Mouse (Mus musculus) myocyte (in vitro differentiated cells): ENCODE data around the gene Kif22. TPM values are rescaled to one million over a fixed set of nuclear protein-coding genes. Genes with fewer than 3 reads are reported as not detected.

ENCODE experiments used
- H3K27me3 ChIP-seq: one replicate; pipeline ENCODE4 v1.6.1; 2011; ENCODE audit not compliant: control insufficient read depth, insufficient read depth, insufficient read length
- H3K36me3 ChIP-seq: one replicate; pipeline ENCODE4 v1.6.1; 2011; ENCODE audit not compliant: control insufficient read depth, insufficient read depth
- H3K4me2 ChIP-seq: one replicate; pipeline ENCODE4 v1.6.1; 2011; ENCODE audit warnings: low read depth, control low read depth
- H3K4me3 ChIP-seq: one replicate; pipeline ENCODE4 v1.5.1; 2011; ENCODE audit warnings: mild to moderate bottlenecking, control low read depth, moderate library complexity
- H3K79me2 ChIP-seq: one replicate; pipeline ENCODE4 v1.6.1; 2011; ENCODE audit not compliant: control insufficient read depth, insufficient read depth
- H3ac ChIP-seq: one replicate; pipeline ENCODE4 v1.6.1; 2011; ENCODE audit not compliant: control insufficient read depth, insufficient read length
- CEBPB ChIP-seq: IDR thresholded peaks from 2 replicates; pipeline ENCODE4 v1.6.1; 2011; ENCODE audit warnings: mild to moderate bottlenecking, moderate library complexity; ENCODE audit not compliant: poor library complexity, insufficient read depth, severe bottlenecking
- E2F4 ChIP-seq: IDR thresholded peaks from one replicate; pipeline ENCODE4 v1.6.1; 2011; ENCODE audit warnings: mild to moderate bottlenecking, control low read depth, moderate library complexity; ENCODE audit not compliant: insufficient read depth
- MAX ChIP-seq: IDR thresholded peaks from one replicate; pipeline ENCODE4 v1.6.1; 2011; ENCODE audit warnings: low read depth, mild to moderate bottlenecking, control low read depth
- MYOD1 ChIP-seq, 3 experiments: IDR thresholded peaks; one replicate each; pipeline ENCODE4 v1.6.1; 2011; ENCODE audit warnings: control low read depth in 2 of 3, low read depth in 2 of 3, mild to moderate bottlenecking in 2 of 3, moderate library complexity in 1 of 3; ENCODE audit not compliant: insufficient read length in 2 of 3, control insufficient read depth in 1 of 3
- MYOG ChIP-seq, 3 experiments: IDR thresholded peaks; one replicate each; pipeline ENCODE4 v1.6.1; 2011; ENCODE audit warnings: control low read depth in 2 of 3, low read depth in 2 of 3, mild to moderate bottlenecking in 2 of 3; ENCODE audit not compliant: insufficient read length in 2 of 3, control insufficient read depth in 1 of 3, insufficient read depth in 1 of 3
- POLR2A ChIP-seq: IDR thresholded peaks from one replicate; pipeline ENCODE4 v1.6.1; 2011; ENCODE audit warnings: low read depth, mild to moderate bottlenecking, control low read depth, moderate library complexity; ENCODE audit not compliant: insufficient read length
- POLR2AphosphoS2 ChIP-seq: IDR thresholded peaks from one replicate; pipeline ENCODE4 v1.6.1; 2011; ENCODE audit warnings: low read depth, control low read depth; ENCODE audit not compliant: insufficient read length
- REST ChIP-seq: IDR thresholded peaks from one replicate; pipeline ENCODE4 v1.6.1; 2011; ENCODE audit warnings: mild to moderate bottlenecking, control low read depth, moderate library complexity; ENCODE audit not compliant: insufficient read depth, insufficient read length
- SRF ChIP-seq: IDR thresholded peaks from one replicate; pipeline ENCODE4 v1.6.1; 2011; ENCODE audit warnings: low read depth; ENCODE audit not compliant: control insufficient read depth, insufficient read length
- TCF12 ChIP-seq: IDR thresholded peaks from one replicate; pipeline ENCODE4 v1.6.1; 2011; ENCODE audit warnings: mild to moderate bottlenecking, control low read depth; ENCODE audit not compliant: poor library complexity, insufficient read depth, severe bottlenecking
- TCF3 ChIP-seq: IDR thresholded peaks from one replicate; pipeline ENCODE4 v1.6.1; 2011; ENCODE audit warnings: low read depth, control low read depth; ENCODE audit not compliant: insufficient read length
- USF1 ChIP-seq: IDR thresholded peaks from one replicate; pipeline ENCODE4 v1.6.1; 2011; ENCODE audit warnings: low read depth, mild to moderate bottlenecking, control low read depth, moderate library complexity
- polyA plus RNA-seq: library from polyadenylated mRNA; unstranded; fragments of >200 nt; fragmentation: generic; extraction: Trizol; gene quantifications from one replicate; pipeline ENCODE4 v1.2.1, GENCODE M21; 2012; ENCODE audit warnings: missing spikeins

Gene Kif22
- polyA plus RNA-seq, 1 experiment = 29.9 TPM

DNA sequence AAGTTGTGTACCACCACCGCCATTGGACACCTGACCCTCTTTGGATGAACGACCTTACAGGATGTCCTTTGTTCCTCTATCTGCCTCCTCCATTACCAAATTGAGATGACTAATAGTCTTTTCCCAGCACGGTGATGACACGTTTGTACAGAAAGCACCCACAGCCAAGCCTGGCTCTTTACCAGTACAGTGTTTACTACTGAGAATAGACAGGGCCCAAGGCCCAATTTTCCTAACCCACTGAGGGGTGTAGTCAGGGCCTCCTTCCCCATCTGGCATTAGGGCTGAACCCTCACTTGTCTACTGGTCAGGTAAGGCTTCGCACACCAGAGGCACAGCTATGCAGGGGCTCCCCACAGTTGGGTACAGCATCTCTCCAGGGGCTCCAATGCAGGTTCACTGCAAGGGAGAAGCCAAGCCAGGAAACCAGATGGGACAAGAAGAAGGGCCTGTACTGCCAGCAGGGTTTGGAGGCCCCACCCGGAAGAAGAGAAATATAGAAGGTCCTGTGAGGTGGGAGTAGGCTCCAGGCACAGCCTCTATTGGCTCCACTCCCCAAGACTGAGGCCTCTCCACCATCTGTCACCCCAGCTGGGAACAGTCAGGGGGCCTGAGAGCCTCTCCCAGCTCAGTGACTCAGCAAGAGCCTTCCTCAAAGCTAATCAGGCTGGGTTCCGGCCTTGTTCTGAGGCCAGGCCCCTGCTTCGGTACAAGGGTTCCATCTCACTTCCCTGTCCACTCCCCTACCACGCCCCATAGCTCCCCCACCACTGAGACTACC lies 33.8 kb downstream of the Kif22 start:
- no peaks in the 10 kb centered on the region for H3K27me3 ChIP-seq
- peak overlapping the region; percentile 20 for H3ac ChIP-seq
- no peak overlapping the region for H3K4me3 ChIP-seq
- H3K79me2 ChIP-seq = peaks cover 25% of the 10 kb centered on the region
- TF ChIP-seq TCF3 (no peak), POLR2A (peak; percentile 31), POLR2AphosphoS2 (peak; percentile 23), MYOD1 (IDR thresholded peaks at IDR 0.05; ENCODE audit: control insufficient read depth in 1 of 3, insufficient read length in 2 of 3, low read depth in 2 of 3) (peak; percentile 3 to 78 (median 49)), TCF12 (peak; percentile 41), MYOG (IDR thresholded peaks at IDR 0.05; ENCODE audit: control insufficient read depth in 1 of 3, insufficient read depth in 1 of 3, insufficient read length in 2 of 3, low read depth in 2 of 3) (peak in 2 of 3 experiments; percentile 71 to 83), E2F4 (no peak)
- H3K36me3 ChIP-seq = no peaks in the 10 kb centered on the region
- H3K4me2 ChIP-seq = peak overlapping the region; percentile 69

DNA sequence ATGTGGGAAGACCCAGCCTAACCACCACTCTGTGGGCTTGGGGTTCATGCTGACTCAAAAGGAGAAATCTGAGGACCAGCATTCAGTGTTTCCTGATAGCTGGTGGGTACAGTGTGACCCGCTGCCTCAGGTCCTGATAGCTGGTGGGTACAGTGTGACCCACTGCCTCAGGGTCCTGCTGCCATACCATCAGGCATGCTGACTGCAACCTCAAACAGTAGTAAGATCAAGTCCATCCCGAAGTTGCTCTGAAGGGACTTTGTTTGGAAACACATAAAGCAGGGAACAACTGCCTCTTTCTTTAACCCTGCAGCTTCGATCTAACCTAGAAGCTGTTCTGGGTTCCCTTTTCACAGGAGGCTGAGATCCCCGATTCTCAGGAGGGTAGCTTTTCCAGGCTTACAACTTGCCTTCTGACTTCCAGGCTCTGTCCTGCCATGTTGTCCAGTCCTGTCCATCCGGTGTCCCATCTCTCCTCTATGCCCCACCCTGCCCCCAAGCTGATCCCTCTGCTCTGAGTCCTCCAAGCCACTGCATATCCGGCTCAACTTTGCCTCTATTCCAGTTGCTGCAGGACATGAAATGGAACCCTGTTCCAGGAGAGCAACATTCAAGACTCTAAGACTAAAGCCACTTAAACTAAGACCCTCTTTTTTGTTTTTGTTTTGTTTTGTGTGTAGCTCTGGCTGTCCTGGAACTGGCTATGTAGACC lies 34.8 kb downstream of the Kif22 start:
- Histone ChIP-seq H3ac (no peak overlapping the region), H3K36me3 (no peaks in the 10 kb centered on the region), H3K79me2 (peaks cover 17% of the 10 kb centered on the region), H3K4me2 (no peak overlapping the region), H3K4me3 (no peak overlapping the region), H3K27me3 (no peaks in the 10 kb centered on the region)
- TF ChIP-seq USF1 (no peak), POLR2A (no peak), REST (no peak), E2F4 (no peak)

DNA sequence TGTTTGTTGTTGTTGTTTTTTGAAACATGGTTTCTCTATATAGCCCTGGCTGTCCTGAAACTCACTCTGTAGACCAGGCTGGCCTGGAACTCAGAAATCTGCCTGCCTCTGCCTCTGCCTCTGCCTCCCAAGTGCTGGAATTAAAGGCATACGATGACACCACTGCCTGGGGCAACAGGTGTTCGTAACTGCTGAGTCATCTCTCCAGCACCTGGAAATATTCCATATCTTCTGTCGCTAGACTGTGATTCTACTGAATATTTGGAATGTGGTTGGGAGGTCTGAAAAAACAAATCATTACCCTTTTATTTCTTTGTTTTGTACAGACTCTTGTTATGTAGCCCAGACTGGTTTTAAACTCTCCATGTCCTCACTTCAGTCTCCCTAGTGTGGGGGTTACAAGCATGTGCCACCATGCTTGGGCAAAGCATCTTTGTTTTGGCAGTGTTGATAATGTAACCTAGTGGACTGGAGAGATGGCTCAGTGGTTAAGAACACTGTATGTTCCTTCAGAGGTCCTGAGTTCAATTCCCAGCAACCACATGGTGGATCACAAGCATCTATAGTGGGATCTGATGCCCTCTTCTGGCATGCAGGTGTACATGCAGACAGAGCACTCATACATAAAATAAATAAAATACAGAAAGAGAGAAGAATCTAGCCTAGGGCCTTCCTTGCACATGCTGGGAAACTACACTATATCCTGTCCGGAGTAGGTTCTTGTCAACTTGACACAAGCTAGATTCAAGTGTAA lies 38.0 kb downstream of the Kif22 start:
- no peak overlapping the region for H3ac ChIP-seq
- H3K4me2 ChIP-seq = no peak overlapping the region
- H3K36me3 ChIP-seq = no peaks in the 10 kb centered on the region
- H3K79me2 ChIP-seq = peaks cover 6% of the 10 kb centered on the region
- no peak overlapping the region for H3K4me3 ChIP-seq
- H3K27me3 ChIP-seq = no peaks in the 10 kb centered on the region
- no peak for TF ChIP-seq REST
- TF ChIP-seq POLR2AphosphoS2 = no peak
- TF ChIP-seq MYOD1 (IDR thresholded peaks at IDR 0.05; ENCODE audit: control insufficient read depth in 1 of 3, insufficient read length in 2 of 3, low read depth in 2 of 3) = peak in 2 of 3 experiments; percentile 56 to 69

DNA sequence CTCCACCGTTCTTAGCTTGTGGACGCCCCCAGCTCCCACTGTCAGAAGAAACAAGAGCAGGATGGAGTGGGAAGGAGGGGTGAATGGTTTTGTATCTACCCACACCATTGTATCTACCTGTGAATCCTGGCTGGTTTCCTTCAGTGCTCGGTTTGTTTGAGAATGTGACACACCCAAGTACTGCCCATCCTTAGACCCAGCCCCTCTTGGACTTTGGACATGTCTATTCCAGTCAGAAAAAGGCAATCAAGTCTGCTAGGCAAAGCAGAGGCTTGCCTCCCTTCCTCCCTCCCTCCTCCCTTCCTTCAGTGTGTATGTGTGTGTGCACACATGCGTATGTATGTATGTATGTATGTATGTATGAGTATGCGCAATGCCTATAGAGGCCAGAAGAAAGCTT lies 38.7 kb downstream of the Kif22 start:
- no peak overlapping the region for H3K4me2 ChIP-seq
- H3K36me3 ChIP-seq = no peaks in the 10 kb centered on the region
- TF ChIP-seq TCF12 (no peak), REST (no peak), MAX (no peak)
- H3ac ChIP-seq = no peak overlapping the region
- peaks cover 6% of the 10 kb centered on the region for H3K79me2 ChIP-seq
- H3K27me3 ChIP-seq = no peaks in the 10 kb centered on the region
- no peak overlapping the region for H3K4me3 ChIP-seq

DNA sequence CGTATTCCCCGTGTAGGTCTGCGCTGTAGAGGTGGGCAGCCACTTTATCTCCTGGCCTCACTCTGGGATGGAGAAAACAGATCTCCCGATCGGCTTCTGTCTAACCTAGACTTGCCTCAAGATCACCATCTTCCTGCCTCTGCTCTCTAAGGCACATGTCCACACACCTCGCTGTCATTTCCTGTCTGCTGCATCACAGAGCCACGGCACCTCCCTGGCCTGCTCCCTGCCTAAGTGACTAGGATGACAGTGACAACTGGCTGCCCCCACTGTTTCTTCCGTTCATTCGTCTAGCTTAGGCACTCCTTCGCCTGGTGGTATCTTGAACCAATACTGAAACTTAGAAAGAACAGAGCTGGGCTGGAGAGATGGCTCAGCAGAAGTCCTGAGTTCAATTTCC lies 42.7 kb downstream of the Kif22 start:
- H3K4me3 ChIP-seq = no peak overlapping the region
- H3ac ChIP-seq = no peak overlapping the region
- no peaks in the 10 kb centered on the region for H3K79me2 ChIP-seq
- peaks cover 5% of the 10 kb centered on the region for H3K36me3 ChIP-seq
- H3K4me2 ChIP-seq = no peak overlapping the region
- H3K27me3 ChIP-seq = no peaks in the 10 kb centered on the region
- TF ChIP-seq MYOD1 (IDR thresholded peaks at IDR 0.05; ENCODE audit: control insufficient read depth in 1 of 3, insufficient read length in 2 of 3, low read depth in 2 of 3) (no peak), E2F4 (no peak), POLR2A (no peak), POLR2AphosphoS2 (no peak), SRF (no peak), REST (no peak), MAX (no peak), TCF3 (no peak), MYOG (IDR thresholded peaks at IDR 0.05; ENCODE audit: control insufficient read depth in 1 of 3, insufficient read depth in 1 of 3, insufficient read length in 2 of 3, low read depth in 2 of 3) (no peak), CEBPB (no peak), TCF12 (no peak), USF1 (no peak)
